ENCODE assay signal across 12 mouse cellular contexts in genomic region chr1:59725661-59726060, GRCm38 (mm10). TPM values are rescaled to one million over a fixed set of nuclear protein-coding genes. Genes with fewer than 3 reads are reported as not detected.
DNase-seq lines count a peak whose midpoint lies in the region; ATAC-seq and TF ChIP-seq lines count a peak whose summit lies in the region.
"Had no signal": no experiment of that assay in that cellular context is flagged by ENCODE, and none has a peak within 500 bp of the region (broad histone marks: within the 10 kb centered on the region; RNA-seq: fewer than 3 reads in every experiment).

No protein-coding gene starts in this region.

- no peaks in the 10 kb centered on the region for H3K27me3 ChIP-seq in kidney, postnatal 0 days (ENCODE audit: insufficient read depth, low read length)
- no peaks in the 10 kb centered on the region for H3K27me3 ChIP-seq in kidney, embryonic 15.5 days
- H3K27me3 ChIP-seq in neural tube, embryonic 14.5 days (ENCODE audit: control insufficient read depth, insufficient read depth, low read length), result no peaks in the 10 kb centered on the region

- 59% methylated on average over 4 of the region's 4 CpGs for WGBS in kidney, postnatal 0 days
- 63% methylated on average over 4 of the region's 4 CpGs for WGBS in kidney, embryonic 15.5 days
- WGBS in neural tube, embryonic 14.5 days, result 57% methylated on average over 4 of the region's 4 CpGs

- TF ChIP-seq CTCF in kidney, postnatal 0 days (IDR thresholded peaks at IDR 0.05; ENCODE audit: low read depth), result no peak

- H3K4me2 ChIP-seq in kidney, postnatal 0 days (ENCODE audit: low read length), result no peak overlapping the region
- no peak overlapping the region for H3K4me2 ChIP-seq in kidney, embryonic 15.5 days
- H3K4me2 ChIP-seq in neural tube, embryonic 14.5 days (ENCODE audit: low read depth, low read length), result no peak overlapping the region

- no peak overlapping the region for H3K9ac ChIP-seq in kidney, postnatal 0 days (ENCODE audit: low read depth, low read length)
- no peak overlapping the region for H3K9ac ChIP-seq in kidney, embryonic 15.5 days
- no peak overlapping the region for H3K9ac ChIP-seq in neural tube, embryonic 14.5 days (replicated peaks; ENCODE audit: low read depth, low read length)

- no peak overlapping the region for H3K27ac ChIP-seq in kidney, postnatal 0 days
- H3K27ac ChIP-seq in kidney, embryonic 15.5 days, result no peak overlapping the region
- peak overlapping the region; percentile 22; the same call in 1 of the 2 replicates for H3K27ac ChIP-seq in neural tube, embryonic 14.5 days (ENCODE audit: low read depth, low read length)
- H3K27ac ChIP-seq: gastrocnemius, adult 2 months had no signal

- peak; percentile 5 for DNase-seq in cerebellum, adult 9-11 months
- DNase-seq in cerebellum, adult 18-20 months, result no peak
- peak; percentile 16 for DNase-seq in kidney, postnatal 0 days (ENCODE audit: low spot score)
- no peak for DNase-seq in neural tube, embryonic 10.5 days (ENCODE audit: extremely low spot score, low spot score)
- peak; percentile 49 for DNase-seq in lung, postnatal 14 days
- DNase-seq: B cell, adult 2 months; gastrocnemius, adult 2 months had no signal

- H3K9me3 ChIP-seq in kidney, postnatal 0 days (replicated peaks; ENCODE audit: low read length), result no peaks in the 10 kb centered on the region
- H3K9me3 ChIP-seq in kidney, embryonic 15.5 days (replicated peaks), result no peaks in the 10 kb centered on the region
- no peaks in the 10 kb centered on the region for H3K9me3 ChIP-seq in neural tube, embryonic 14.5 days (ENCODE audit: control insufficient read depth, low read length)

- H3K36me3 ChIP-seq in kidney, postnatal 0 days (ENCODE audit: insufficient read depth, low read length), result no peaks in the 10 kb centered on the region
- peaks cover 8% of the 10 kb centered on the region for H3K36me3 ChIP-seq in kidney, embryonic 15.5 days
- no peaks in the 10 kb centered on the region; the same call in 1 of the 2 replicates for H3K36me3 ChIP-seq in neural tube, embryonic 14.5 days (ENCODE audit: control insufficient read depth, insufficient read depth, low read length)

- ATAC-seq in kidney, postnatal 0 days (replicated peaks; ENCODE audit: low FRiP score, low read depth), result no peak
- no peak for ATAC-seq in kidney, embryonic 15.5 days (replicated peaks; ENCODE audit: low FRiP score)
- ATAC-seq in neural tube, embryonic 14.5 days (ENCODE audit: low read depth), result no peak
- ATAC-seq in erythroid progenitor cell, adult 5-6 weeks (replicated peaks; ENCODE audit: low FRiP score, poor library complexity, severe bottlenecking), result no peak

- no peaks in the 10 kb centered on the region for H3K4me1 ChIP-seq in kidney, postnatal 0 days (replicated peaks; ENCODE audit: insufficient read depth, low read length)
- H3K4me1 ChIP-seq in kidney, embryonic 15.5 days, result no peaks in the 10 kb centered on the region
- no peaks in the 10 kb centered on the region for H3K4me1 ChIP-seq in neural tube, embryonic 14.5 days (ENCODE audit: control insufficient read depth, insufficient read depth, low read length)

- no peak overlapping the region for H3K4me3 ChIP-seq in kidney, postnatal 0 days (replicated peaks; ENCODE audit: low read depth, low read length)
- H3K4me3 ChIP-seq in kidney, embryonic 15.5 days (replicated peaks), result no peak overlapping the region
- H3K4me3 ChIP-seq in neural tube, embryonic 14.5 days (ENCODE audit: low read depth, low read length), result no peak overlapping the region
- H3K4me3 ChIP-seq: erythroblast, embryonic 14.5 days; gastrocnemius, adult 2 months; myocyte had no signal

RNA-seq across cellular contexts. Expression of gene Bmpr2, which starts 37.5 kb away (rescaled TPM):
- polyA plus RNA-seq in kidney, postnatal 0 days (2015; fragmentation: Nextera tagmentation; extraction: Ambion mirVana), result 9.3 and 9.8 TPM in 2 replicates
- polyA plus RNA-seq in kidney, embryonic 15.5 days (2015; fragmentation: Nextera tagmentation; extraction: Ambion mirVana), result 8.1 and 8.3 TPM in 2 replicates
- 20.6 and 21.6 TPM in 2 replicates for polyA plus RNA-seq in neural tube, embryonic 14.5 days (2014; fragmentation: Nextera tagmentation; extraction: Ambion mirVana)
- 4.0 and 10.1 TPM in 2 replicates for total RNA-seq in erythroid progenitor cell, adult 5-6 weeks (2015; ENCODE audit: low replicate concordance)
- 1.2 and 1.3 TPM in 2 replicates for total RNA-seq in erythroid progenitor cell, adult 5-6 weeks (2017; ENCODE audit: low replicate concordance)

RNA-seq across cellular contexts. Expression of gene Nop58, which starts 40.9 kb away (rescaled TPM):
- 162 and 173 TPM in 2 replicates for polyA plus RNA-seq in kidney, postnatal 0 days (2015; fragmentation: Nextera tagmentation; extraction: Ambion mirVana)
- 285 and 288 TPM in 2 replicates for polyA plus RNA-seq in kidney, embryonic 15.5 days (2015; fragmentation: Nextera tagmentation; extraction: Ambion mirVana)
- 125 and 144 TPM in 2 replicates for polyA plus RNA-seq in neural tube, embryonic 14.5 days (2014; fragmentation: Nextera tagmentation; extraction: Ambion mirVana)
- total RNA-seq in erythroid progenitor cell, adult 5-6 weeks (2015; ENCODE audit: low replicate concordance), result 13.7 and 46.5 TPM in 2 replicates
- 113 and 249 TPM in 2 replicates for total RNA-seq in erythroid progenitor cell, adult 5-6 weeks (2017; ENCODE audit: low replicate concordance)

RNA-seq across cellular contexts. Expression of gene Sumo1, which starts 55.0 kb away (rescaled TPM):
- polyA plus RNA-seq in kidney, postnatal 0 days (2015; fragmentation: Nextera tagmentation; extraction: Ambion mirVana), result 414 and 416 TPM in 2 replicates
- polyA plus RNA-seq in kidney, embryonic 15.5 days (2015; fragmentation: Nextera tagmentation; extraction: Ambion mirVana), result 395 and 436 TPM in 2 replicates
- polyA plus RNA-seq in neural tube, embryonic 14.5 days (2014; fragmentation: Nextera tagmentation; extraction: Ambion mirVana), result 348 and 377 TPM in 2 replicates
- total RNA-seq in erythroid progenitor cell, adult 5-6 weeks (2015; ENCODE audit: low replicate concordance), result 66.7 and 98.7 TPM in 2 replicates
- 35.9 and 56.7 TPM in 2 replicates for total RNA-seq in erythroid progenitor cell, adult 5-6 weeks (2017; ENCODE audit: low replicate concordance)

Comparison
In these comparisons a context has a peak if more than half of its experiments do, and no peak if none do; other contexts are left out.
1. DNase-seq: peak in cerebellum, adult 9-11 months (single experiment), kidney, postnatal 0 days (single experiment) and lung, postnatal 14 days (single experiment); none in cerebellum, adult 18-20 months (0 of 2) and neural tube, embryonic 10.5 days (single experiment).